In genomic region chr7:30591605-30591951, GRCm38 (mm10) we compare ENCODE assay signal across 25 mouse cellular contexts. TPM values are rescaled to one million over a fixed set of nuclear protein-coding genes. Genes with fewer than 3 reads are reported as not detected.
A peak's percentile ranks its signal among the peaks of the same experiment; 100 is the strongest.
DNase-seq lines count a peak whose midpoint lies in the region; ATAC-seq and TF ChIP-seq lines count a peak whose summit lies in the region.
"Had no signal": no experiment of that assay in that cellular context is flagged by ENCODE, and none has a peak within 500 bp of the region (broad histone marks: within the 10 kb centered on the region; RNA-seq: fewer than 3 reads in every experiment).

No protein-coding gene starts in this region.

- H3K9ac ChIP-seq in embryonic facial prominence, embryonic 12.5 days, result peak overlapping the region; percentile 19; the same call in 1 of the 2 replicates
- peak overlapping the region; percentile 45; the same call in 1 of the 2 replicates for H3K9ac ChIP-seq in limb, embryonic 13.5 days
- H3K9ac ChIP-seq in ES-E14 (ENCODE audit: insufficient read depth, low read depth, low read length, poor library complexity, severe bottlenecking), result peak overlapping the region; percentile 17; the same call in 1 of the 2 replicates
- H3K9ac ChIP-seq: heart, embryonic 15.5 days; liver, embryonic 15.5 days had no signal

- no peak for DNase-seq in embryonic facial prominence, embryonic 10.5 days (ENCODE audit: low spot score)
- no peak for DNase-seq in limb, embryonic 10.5 days (ENCODE audit: low spot score)
- DNase-seq in A20 (ENCODE audit: low read depth, low spot score) (peak; percentile 33), ES-E14 (ENCODE audit: low read depth, low spot score) (no peak)
- no peak for DNase-seq in thymus, adult 18-20 months
- DNase-seq: adrenal gland, postnatal 14 days; B cell, adult 2 months; cerebellum, adult 2 months; heart, adult 18-20 months; heart, postnatal 4 days; kidney, adult 18-20 months; lung, postnatal 10 days; thymus, postnatal 14 days had no signal

- no peaks in the 10 kb centered on the region for H3K9me3 ChIP-seq in embryonic facial prominence, embryonic 12.5 days
- no peaks in the 10 kb centered on the region for H3K9me3 ChIP-seq in embryonic facial prominence, embryonic 10.5 days
- no peaks in the 10 kb centered on the region for H3K9me3 ChIP-seq in limb, embryonic 13.5 days
- no peaks in the 10 kb centered on the region for H3K9me3 ChIP-seq in limb, embryonic 10.5 days (replicated peaks)
- no peaks in the 10 kb centered on the region for H3K9me3 ChIP-seq in ES-E14 (ENCODE audit: control insufficient read depth, insufficient read depth, low read depth, low read length)
- H3K9me3 ChIP-seq: embryonic facial prominence, embryonic 13.5 days; heart, embryonic 15.5 days; liver, embryonic 15.5 days had no signal

- ATAC-seq in embryonic facial prominence, embryonic 12.5 days (ENCODE audit: insufficient number of reproducible peaks, insufficient read depth, low FRiP score, low TSS enrichment), result no peak
- ATAC-seq in limb, embryonic 13.5 days (ENCODE audit: low FRiP score, low read depth), result no peak
- no peak for ATAC-seq in granulocyte monocyte progenitor cell, adult 5-6 weeks (replicated peaks; ENCODE audit: poor library complexity, severe bottlenecking)

- WGBS in embryonic facial prominence, embryonic 12.5 days, result 45% methylated on average over 4 of the region's 4 CpGs
- WGBS in embryonic facial prominence, embryonic 10.5 days, result 40% methylated on average over 4 of the region's 4 CpGs
- WGBS in limb, embryonic 13.5 days, result 54% methylated on average over 4 of the region's 4 CpGs
- 56% methylated on average over 4 of the region's 4 CpGs for WGBS in limb, embryonic 10.5 days

- H3K27ac ChIP-seq in embryonic facial prominence, embryonic 12.5 days, result no peak overlapping the region
- H3K27ac ChIP-seq in embryonic facial prominence, embryonic 10.5 days (replicated peaks), result no peak overlapping the region
- H3K27ac ChIP-seq in limb, embryonic 13.5 days, result no peak overlapping the region
- H3K27ac ChIP-seq in limb, embryonic 10.5 days, result no peak overlapping the region
- H3K27ac ChIP-seq in ES-E14 (ENCODE audit: insufficient read depth, low read depth, low read length, poor library complexity, severe bottlenecking), result no peak overlapping the region
- H3K27ac ChIP-seq: embryonic facial prominence, embryonic 13.5 days; heart, embryonic 15.5 days; kidney, postnatal 0 days; liver, embryonic 15.5 days had no signal

- in situ Hi-C loops in ES-E14 (cut with MboI; ENCODE audit: low sequenced_read_pairs in 2 of 2, unreplicated experiment in 2 of 2), result no loop called here

- H3K27me3 ChIP-seq in embryonic facial prominence, embryonic 12.5 days, result no peaks in the 10 kb centered on the region
- no peaks in the 10 kb centered on the region for H3K27me3 ChIP-seq in embryonic facial prominence, embryonic 10.5 days (replicated peaks; ENCODE audit: low read depth, poor library complexity, severe bottlenecking)
- 0 out of 2 replicates have a peak, but pooled peaks cover 8% of the 10 kb centered on the region for H3K27me3 ChIP-seq in limb, embryonic 13.5 days
- no peaks in the 10 kb centered on the region for H3K27me3 ChIP-seq in limb, embryonic 10.5 days (ENCODE audit: low read depth, poor library complexity, severe bottlenecking)
- H3K27me3 ChIP-seq: embryonic facial prominence, embryonic 13.5 days had no signal

- H3K4me3 ChIP-seq in embryonic facial prominence, embryonic 12.5 days, result no peak overlapping the region
- no peak overlapping the region for H3K4me3 ChIP-seq in embryonic facial prominence, embryonic 10.5 days
- H3K4me3 ChIP-seq in limb, embryonic 13.5 days, result no peak overlapping the region
- no peak overlapping the region for H3K4me3 ChIP-seq in limb, embryonic 10.5 days
- H3K4me3 ChIP-seq in ES-E14 (ENCODE audit: insufficient read depth in 1 of 2, low read depth in 1 of 2, low read length in 2 of 2, poor library complexity in 1 of 2, severe bottlenecking in 1 of 2), result no peak overlapping the region
- H3K4me3 ChIP-seq: embryonic facial prominence, embryonic 13.5 days; heart, embryonic 15.5 days; liver, embryonic 15.5 days had no signal

- no peak overlapping the region for H3K4me2 ChIP-seq in embryonic facial prominence, embryonic 12.5 days (replicated peaks)
- H3K4me2 ChIP-seq in limb, embryonic 13.5 days (replicated peaks), result no peak overlapping the region
- H3K4me2 ChIP-seq: embryonic facial prominence, embryonic 13.5 days; heart, embryonic 15.5 days; liver, embryonic 15.5 days had no signal

- peaks cover 19% of the 10 kb centered on the region for H3K4me1 ChIP-seq in embryonic facial prominence, embryonic 12.5 days
- H3K4me1 ChIP-seq in embryonic facial prominence, embryonic 10.5 days, result peaks cover 22% of the 10 kb centered on the region
- H3K4me1 ChIP-seq in limb, embryonic 13.5 days, result peaks cover 20% of the 10 kb centered on the region
- peaks cover 23% of the 10 kb centered on the region for H3K4me1 ChIP-seq in limb, embryonic 10.5 days
- H3K4me1 ChIP-seq in ES-E14 (ENCODE audit: control insufficient read depth in 2 of 2, insufficient read depth in 2 of 2, low read length in 2 of 2, poor library complexity in 1 of 2), result peaks cover 4 to 30% of the 10 kb centered on the region in 2 experiments

- peaks cover 2% of the 10 kb centered on the region; the same call in 1 of the 2 replicates for H3K36me3 ChIP-seq in embryonic facial prominence, embryonic 12.5 days
- H3K36me3 ChIP-seq in embryonic facial prominence, embryonic 10.5 days (replicated peaks), result peaks cover 6% of the 10 kb centered on the region
- peaks cover 3% of the 10 kb centered on the region for H3K36me3 ChIP-seq in limb, embryonic 13.5 days
- peaks cover 6% of the 10 kb centered on the region for H3K36me3 ChIP-seq in limb, embryonic 10.5 days
- H3K36me3 ChIP-seq in ES-E14 (ENCODE audit: control insufficient read depth, insufficient read depth, low read length, poor library complexity, severe bottlenecking), result peaks cover 3% of the 10 kb centered on the region
- H3K36me3 ChIP-seq: heart, embryonic 15.5 days had no signal

TF ChIP-seq in ES-E14, 5 proteins besides CTCF, POLR2A, EP300 and RAD21 (continues in another document):
- no peak for TF ChIP-seq HCFC1 (IDR thresholded peaks at IDR 0.05; ENCODE audit: borderline replicate concordance, insufficient read depth, low read length)
- no peak for TF ChIP-seq ZNF384 (IDR thresholded peaks at IDR 0.05; ENCODE audit: low read depth, low read length)
- TF ChIP-seq CHD2 (IDR thresholded peaks at IDR 0.05; ENCODE audit: low read depth, low read length), result no peak
- no peak for TF ChIP-seq MAFK (IDR thresholded peaks at IDR 0.05; ENCODE audit: insufficient read depth, low read depth, low read length)

RNA-seq across cellular contexts. Expression of gene Kmt2b, which starts 3.1 kb away (rescaled TPM):
- 11.6 and 12.6 TPM in 2 replicates for polyA plus RNA-seq in embryonic facial prominence, embryonic 12.5 days (2016; fragmentation: Nextera tagmentation; extraction: Ambion mirVana)
- polyA plus RNA-seq in embryonic facial prominence, embryonic 10.5 days (2016; fragmentation: Nextera tagmentation; extraction: Ambion mirVana), result 8.9 and 10.2 TPM in 2 replicates
- 11.0 and 12.6 TPM in 2 replicates for polyA plus RNA-seq in limb, embryonic 13.5 days (2015; fragmentation: Nextera tagmentation; extraction: Ambion mirVana)
- 10.2 and 10.6 TPM in 2 replicates for polyA plus RNA-seq in limb, embryonic 10.5 days (2016; fragmentation: Nextera tagmentation; extraction: Ambion mirVana)
- 73.7 and 98.6 TPM in 2 replicates for total RNA-seq in ES-E14 (2012; rRNA removed)
- 48.1 and 64.3 TPM in 2 replicates for total RNA-seq in granulocyte monocyte progenitor cell, adult 5-6 weeks (2014; fragmentation: Nextera tagmentation)
- 5.9 and 9.5 TPM in 2 replicates for total RNA-seq in granulocyte monocyte progenitor cell, adult 5-6 weeks (2017)

RNA-seq across cellular contexts. Expression of gene Zbtb32, which starts 7.1 kb away (rescaled TPM):
- 0.17 and 0.19 TPM in 2 replicates for polyA plus RNA-seq in embryonic facial prominence, embryonic 12.5 days (2016; fragmentation: Nextera tagmentation; extraction: Ambion mirVana)
- polyA plus RNA-seq in embryonic facial prominence, embryonic 10.5 days (2016; fragmentation: Nextera tagmentation; extraction: Ambion mirVana), result 0.41 TPM in 1 of 2 replicates, not detected in the other
- polyA plus RNA-seq in limb, embryonic 13.5 days (2015; fragmentation: Nextera tagmentation; extraction: Ambion mirVana), result 0.23 and 0.60 TPM in 2 replicates
- 0.15 and 0.45 TPM in 2 replicates for polyA plus RNA-seq in limb, embryonic 10.5 days (2016; fragmentation: Nextera tagmentation; extraction: Ambion mirVana)
- total RNA-seq in ES-E14 (2012; rRNA removed), result 20.8 and 24.6 TPM in 2 replicates
- total RNA-seq in granulocyte monocyte progenitor cell, adult 5-6 weeks (2014; fragmentation: Nextera tagmentation), result not detected in 2 replicates
- not detected in 2 replicates for total RNA-seq in granulocyte monocyte progenitor cell, adult 5-6 weeks (2017)
- total RNA-seq: gastrocnemius, adult 8-10 months; heart, postnatal 4 days; layer of hippocampus, postnatal 25 days; left cerebral cortex, postnatal 10 days had no signal
- polyA plus RNA-seq: cerebellum, adult 2 months; frontal cortex, adult 2 months had no signal

RNA-seq across cellular contexts. Expression of gene Upk1a, which starts 21.1 kb away (rescaled TPM):
- polyA plus RNA-seq in embryonic facial prominence, embryonic 12.5 days (2016; fragmentation: Nextera tagmentation; extraction: Ambion mirVana), result 0.37 and 0.73 TPM in 2 replicates
- 0.54 and 1.0 TPM in 2 replicates for polyA plus RNA-seq in embryonic facial prominence, embryonic 10.5 days (2016; fragmentation: Nextera tagmentation; extraction: Ambion mirVana)
- polyA plus RNA-seq in limb, embryonic 13.5 days (2015; fragmentation: Nextera tagmentation; extraction: Ambion mirVana), result 1.5 and 1.7 TPM in 2 replicates
- polyA plus RNA-seq in limb, embryonic 10.5 days (2016; fragmentation: Nextera tagmentation; extraction: Ambion mirVana), result 7.9 and 8.2 TPM in 2 replicates
- 1.8 and 2.5 TPM in 2 replicates for total RNA-seq in ES-E14 (2012; rRNA removed)
- 3.4 TPM in 1 of 2 replicates, not detected in the other for total RNA-seq in granulocyte monocyte progenitor cell, adult 5-6 weeks (2014; fragmentation: Nextera tagmentation)
- not detected in 2 replicates for total RNA-seq in granulocyte monocyte progenitor cell, adult 5-6 weeks (2017)
- total RNA-seq: neutrophil, adult 5-6 weeks had no signal

RNA-seq across cellular contexts. Expression of gene Igflr1, which starts 26.4 kb away (rescaled TPM):
- 4.1 and 5.5 TPM in 2 replicates for polyA plus RNA-seq in embryonic facial prominence, embryonic 12.5 days (2016; fragmentation: Nextera tagmentation; extraction: Ambion mirVana)
- 2.8 and 4.6 TPM in 2 replicates for polyA plus RNA-seq in embryonic facial prominence, embryonic 10.5 days (2016; fragmentation: Nextera tagmentation; extraction: Ambion mirVana)
- polyA plus RNA-seq in limb, embryonic 13.5 days (2015; fragmentation: Nextera tagmentation; extraction: Ambion mirVana), result 3.2 and 4.9 TPM in 2 replicates
- 5.7 and 6.5 TPM in 2 replicates for polyA plus RNA-seq in limb, embryonic 10.5 days (2016; fragmentation: Nextera tagmentation; extraction: Ambion mirVana)
- total RNA-seq in ES-E14 (2012; rRNA removed), result 1.3 and 3.3 TPM in 2 replicates
- total RNA-seq in granulocyte monocyte progenitor cell, adult 5-6 weeks (2014; fragmentation: Nextera tagmentation), result 4.9 and 10.6 TPM in 2 replicates
- total RNA-seq in granulocyte monocyte progenitor cell, adult 5-6 weeks (2017), result 0.34 TPM in 1 of 2 replicates, not detected in the other
- total RNA-seq: neutrophil, adult 5-6 weeks had no signal

RNA-seq across cellular contexts. Expression of gene Psenen, which starts 28.2 kb away (rescaled TPM):
- 132 and 138 TPM in 2 replicates for polyA plus RNA-seq in embryonic facial prominence, embryonic 12.5 days (2016; fragmentation: Nextera tagmentation; extraction: Ambion mirVana)
- 112 and 118 TPM in 2 replicates for polyA plus RNA-seq in embryonic facial prominence, embryonic 10.5 days (2016; fragmentation: Nextera tagmentation; extraction: Ambion mirVana)
- 134 and 141 TPM in 2 replicates for polyA plus RNA-seq in limb, embryonic 13.5 days (2015; fragmentation: Nextera tagmentation; extraction: Ambion mirVana)
- polyA plus RNA-seq in limb, embryonic 10.5 days (2016; fragmentation: Nextera tagmentation; extraction: Ambion mirVana), result 120 and 121 TPM in 2 replicates
- total RNA-seq in ES-E14 (2012; rRNA removed), result 64.9 and 65.3 TPM in 2 replicates
- total RNA-seq in granulocyte monocyte progenitor cell, adult 5-6 weeks (2014; fragmentation: Nextera tagmentation), result 218 and 221 TPM in 2 replicates
- total RNA-seq in granulocyte monocyte progenitor cell, adult 5-6 weeks (2017), result 156 and 184 TPM in 2 replicates
